Mouse (Mus musculus) spleen, postnatal 10 days (tissue): Measurements from ENCODE around the gene Nfya.
"Not testable (repeated sequence)": the region's sequence is repeated elsewhere in the genome, so short reads cannot be mapped to it uniquely, and the experiment has no call there.

Source experiments
- DNase-seq, 2 experiments: peaks; one replicate each; pipeline ENCODE4 v3.0.0; 2021 to 2022; ENCODE audit warnings: low spot score in 2 of 2

Nfya gene

DNA sequence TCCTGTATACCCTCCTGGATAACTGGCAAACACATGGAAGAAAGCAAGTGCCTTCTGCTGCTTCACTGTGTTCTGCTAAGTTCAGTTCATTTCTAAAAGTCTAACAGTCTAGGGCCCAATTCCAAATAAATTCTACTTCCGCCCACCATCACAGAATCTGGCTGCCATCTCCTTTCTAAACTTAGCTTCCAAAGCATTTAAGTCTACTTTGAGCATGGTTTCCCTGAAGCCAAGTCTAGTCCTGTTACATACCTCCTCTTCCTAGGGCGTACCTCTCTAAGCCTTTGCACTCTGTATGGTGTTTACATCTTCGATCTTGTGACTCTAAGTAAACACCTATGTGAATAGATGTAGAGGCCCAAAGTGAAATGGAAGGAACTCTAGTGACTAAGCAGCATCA is 17.1 kb downstream of the Nfya start:
- DNase-seq = no peak

DNA sequence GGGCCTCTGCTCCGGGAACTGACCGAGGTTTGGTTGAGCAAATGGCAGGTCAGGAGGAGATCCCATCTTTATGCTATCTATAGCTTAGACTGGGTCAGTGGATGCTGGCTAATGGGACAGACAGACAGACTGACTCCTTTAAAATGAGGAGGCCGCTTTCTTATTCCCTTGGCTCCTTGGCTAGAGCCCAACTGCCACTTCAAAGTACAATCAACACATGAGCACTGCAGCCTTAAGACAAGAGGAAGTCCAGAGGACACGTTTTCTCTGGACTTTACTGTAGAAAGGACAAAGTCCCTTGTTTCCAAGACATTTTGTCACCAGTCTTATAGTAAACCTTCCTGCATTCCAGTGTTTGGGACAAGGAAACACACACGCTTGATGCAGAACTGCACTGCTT is 18.3 kb downstream of the Nfya start:
- DNase-seq = no peak

DNA sequence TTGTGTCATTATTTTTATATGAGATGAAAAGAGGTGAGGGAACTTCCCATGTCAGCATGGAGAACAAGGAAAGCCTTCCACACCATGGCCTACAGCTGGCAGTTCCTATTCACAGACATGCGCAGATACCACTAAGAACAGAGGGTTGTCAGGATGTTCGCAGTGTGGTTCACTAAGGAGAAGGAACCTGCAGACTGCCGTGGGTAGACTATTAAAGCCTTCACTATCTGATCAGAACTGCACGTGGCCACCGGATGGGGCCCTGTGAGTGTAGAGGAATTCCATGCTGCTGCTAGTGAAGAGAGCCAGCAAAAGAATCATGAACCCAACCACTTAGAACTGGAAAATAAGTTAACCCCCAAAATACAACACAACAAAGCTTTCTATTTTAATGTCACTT is 20.3 kb downstream of the Nfya start:
- DNase-seq = no peak

DNA sequence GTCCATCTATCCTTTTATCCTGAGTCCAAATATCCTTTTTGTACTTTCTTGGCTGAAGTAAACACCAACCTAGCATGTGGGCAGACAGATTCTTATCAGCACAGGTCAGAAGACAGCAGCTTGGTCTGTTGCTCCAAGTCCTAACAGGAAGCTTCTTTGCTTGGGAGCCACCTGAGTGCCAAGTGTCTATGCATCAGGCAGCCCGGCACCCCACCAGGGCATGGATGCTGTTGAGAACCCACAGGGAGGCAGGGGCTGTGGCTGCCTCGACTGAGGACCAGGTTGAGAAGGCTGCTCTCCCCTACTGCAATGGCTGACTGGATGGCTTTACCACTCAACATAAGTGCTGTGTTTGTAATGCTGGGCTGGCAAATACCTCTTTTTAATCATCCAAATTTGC is 21.0 kb downstream of the Nfya start:
- no peak for DNase-seq

DNA sequence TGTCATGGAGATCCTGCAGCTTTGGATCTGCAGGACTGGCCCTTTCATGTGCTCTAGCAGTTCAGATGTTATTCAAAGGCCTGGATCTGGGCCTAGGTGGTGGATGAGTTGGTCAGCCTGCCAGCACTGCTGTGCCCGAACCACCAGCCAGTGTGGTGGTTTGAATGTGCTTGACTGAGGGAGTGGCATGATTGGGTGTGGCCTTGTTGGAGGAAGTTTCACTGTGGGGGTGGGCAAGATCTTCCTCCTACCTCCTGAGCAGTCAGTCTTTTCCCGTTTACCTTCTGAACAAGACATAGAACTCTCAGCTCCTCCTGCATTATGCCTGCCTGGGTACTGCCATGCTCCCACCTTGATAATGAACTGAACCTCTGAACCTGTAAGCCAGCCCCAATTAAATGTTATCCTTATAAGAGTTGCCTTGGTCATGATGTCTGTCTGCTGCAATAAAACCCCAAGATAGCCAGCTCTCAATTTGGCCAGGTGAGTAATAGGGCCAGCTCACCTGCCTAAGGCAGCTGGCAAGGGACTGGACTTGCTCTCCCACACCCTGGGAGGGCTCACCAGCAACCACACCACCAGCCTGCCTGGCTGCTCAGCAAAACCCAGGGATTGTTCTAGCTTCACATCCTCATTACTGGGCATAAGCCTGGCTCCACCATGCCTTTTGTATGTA is 23.8 kb downstream of the Nfya start:
- DNase-seq = no peak

DNA sequence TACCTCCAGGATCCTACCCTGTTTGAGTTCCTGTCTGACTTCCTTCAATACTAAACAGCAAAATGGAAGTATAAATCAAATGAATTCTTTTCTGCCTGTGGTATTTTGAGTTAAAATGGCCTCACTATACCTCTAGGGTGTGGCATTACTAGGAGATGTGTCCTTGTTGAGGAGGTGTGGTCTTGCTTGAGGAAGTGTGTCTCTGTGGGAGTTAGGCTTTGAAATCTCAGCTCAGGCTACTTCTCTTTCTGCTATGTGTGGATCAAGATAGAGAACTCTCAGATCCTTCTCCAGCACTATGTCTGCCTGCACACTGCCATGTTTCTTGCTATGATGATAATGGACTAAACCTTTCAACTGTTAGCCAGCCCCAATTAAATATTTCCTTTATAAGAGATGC is 30.7 kb downstream of the Nfya start:
- no peak for DNase-seq

DNA sequence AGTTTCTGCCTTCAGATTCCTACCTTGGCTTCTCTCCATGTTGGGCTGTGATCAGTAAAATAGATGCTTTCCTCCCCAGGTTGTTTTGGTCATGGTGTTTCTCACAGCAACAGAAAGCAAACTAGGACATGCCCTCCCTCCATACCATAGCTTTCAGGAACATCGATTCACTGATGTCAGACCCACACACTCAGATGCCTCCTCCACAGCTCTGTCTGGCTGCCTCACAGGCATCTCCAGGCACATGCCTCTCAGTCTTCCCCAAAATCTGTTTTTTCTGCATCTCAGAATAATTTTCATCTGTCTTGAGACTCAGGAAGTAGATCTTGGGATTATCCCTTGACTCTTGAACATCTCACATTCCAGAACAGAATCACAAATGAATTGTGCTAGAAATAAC is 33.6 kb downstream of the Nfya start:
- no peak for DNase-seq

DNA sequence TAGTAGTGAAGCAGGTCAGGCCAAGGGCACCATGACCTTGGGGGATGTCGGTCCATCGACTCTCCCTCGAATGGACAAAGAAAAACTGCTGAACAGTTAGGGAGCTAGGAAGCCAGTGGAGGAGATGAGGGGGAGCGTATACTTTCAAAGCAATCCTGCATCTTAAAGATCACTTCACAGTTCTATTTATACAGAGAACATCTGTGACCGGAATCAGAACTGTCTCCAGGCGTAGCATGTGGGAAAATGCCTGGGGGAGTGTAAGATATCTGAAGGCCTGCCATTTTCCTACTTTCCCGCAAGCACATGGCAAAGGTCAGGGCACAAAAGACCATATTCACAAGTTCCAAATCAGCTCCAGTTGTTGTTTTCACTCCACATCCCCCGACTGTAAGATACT is 36.7 kb downstream of the Nfya start:
- DNase-seq = no peak

DNA sequence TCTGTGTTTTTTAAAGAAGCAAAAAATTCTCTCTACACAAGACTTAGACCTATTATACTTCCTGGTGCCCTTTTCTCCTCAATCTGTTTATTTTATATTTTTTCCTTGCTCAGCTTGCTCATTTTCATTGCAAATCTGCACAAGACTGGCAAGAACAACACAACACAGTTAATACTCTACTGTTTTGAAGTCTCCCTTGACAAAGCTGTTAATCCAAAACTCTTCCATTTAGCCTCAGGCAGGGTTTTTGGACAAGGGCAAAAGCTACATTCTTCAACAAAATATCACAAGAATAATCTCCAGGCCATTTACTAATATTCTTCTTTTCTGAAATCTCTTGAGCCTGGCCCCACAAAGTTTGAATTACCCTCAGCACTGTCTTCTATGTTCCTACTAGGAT is 38.1 kb downstream of the Nfya start:
- no peak for DNase-seq

DNA sequence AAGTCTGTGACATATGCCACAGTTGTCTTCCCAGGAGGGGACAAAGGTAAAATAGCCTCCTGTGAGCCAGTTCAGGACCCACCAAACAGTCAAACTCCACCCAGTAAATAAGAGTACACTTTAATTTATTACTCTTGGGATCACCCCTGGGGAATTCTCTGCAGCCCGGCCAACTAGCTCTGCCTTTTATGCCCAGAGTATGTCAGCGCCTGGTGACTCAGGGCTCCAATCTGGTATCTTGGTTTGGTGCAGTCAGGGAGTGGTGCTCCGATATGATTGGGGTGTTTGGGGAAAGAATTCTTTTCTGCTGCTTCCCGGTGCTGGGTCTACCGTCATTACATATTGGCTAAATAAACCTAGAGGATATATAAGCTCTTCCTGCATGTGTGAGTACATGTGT is 42.9 kb downstream of the Nfya start:
- DNase-seq = no peak

DNA sequence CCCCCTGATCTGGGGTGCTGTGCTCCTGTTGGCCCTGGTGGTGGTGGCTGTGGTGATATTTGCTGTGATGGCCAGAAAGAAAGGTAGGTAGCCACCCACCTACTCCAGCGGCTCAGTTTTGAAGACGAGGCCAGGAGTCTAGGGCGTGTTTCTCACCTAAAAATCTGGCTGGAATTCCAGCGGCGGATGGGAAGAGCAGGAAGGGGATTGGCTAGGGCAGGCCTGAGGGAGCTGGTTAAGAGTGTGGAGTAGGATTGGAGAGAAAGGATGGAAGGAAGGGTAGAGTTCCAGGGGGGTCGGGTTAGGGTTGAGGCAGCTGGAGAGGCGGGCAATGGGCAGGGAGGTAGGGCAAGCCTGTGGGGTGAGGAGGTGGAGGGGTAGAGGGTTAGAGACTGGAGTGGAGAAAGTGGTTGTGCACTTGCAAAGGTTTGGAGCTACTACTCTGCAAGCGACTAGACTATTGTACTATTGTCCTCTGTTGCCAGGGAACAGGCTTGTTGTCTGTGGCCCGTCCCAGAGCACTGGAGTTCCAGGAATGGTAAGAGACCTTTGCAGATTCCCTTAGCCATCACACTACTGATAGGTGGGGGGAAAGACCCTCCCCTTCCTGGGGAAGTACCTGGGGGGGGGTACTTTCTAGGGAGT is 44.1 kb downstream of the Nfya start:
- DNase-seq = no peak

DNA sequence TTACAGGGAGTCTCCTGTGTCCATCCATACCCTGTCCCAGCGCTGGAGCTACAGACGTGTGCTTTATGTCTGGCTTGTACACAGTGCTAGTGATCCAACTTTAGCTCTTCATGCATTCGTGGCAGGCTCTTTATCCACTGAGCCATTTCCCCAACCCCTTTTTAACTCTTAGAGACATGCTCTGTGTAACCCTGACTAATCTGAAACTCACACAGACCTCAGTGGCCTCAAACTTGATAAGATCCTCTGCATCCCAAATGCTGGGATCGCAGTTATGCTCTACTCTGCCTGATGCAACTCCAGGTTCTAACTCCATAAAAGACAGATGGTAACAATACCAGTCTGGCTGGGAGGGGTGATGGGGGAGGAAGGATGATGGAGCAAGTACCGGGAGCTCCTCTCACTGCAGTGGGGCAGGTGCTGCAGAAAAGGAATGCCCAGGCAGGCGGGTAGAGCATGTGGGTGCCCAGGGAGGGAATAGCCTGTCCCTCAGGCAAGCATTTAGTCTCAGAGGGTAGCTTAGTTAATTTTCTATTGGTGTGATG is 46.2 kb downstream of the Nfya start:
- no peak for DNase-seq

DNA sequence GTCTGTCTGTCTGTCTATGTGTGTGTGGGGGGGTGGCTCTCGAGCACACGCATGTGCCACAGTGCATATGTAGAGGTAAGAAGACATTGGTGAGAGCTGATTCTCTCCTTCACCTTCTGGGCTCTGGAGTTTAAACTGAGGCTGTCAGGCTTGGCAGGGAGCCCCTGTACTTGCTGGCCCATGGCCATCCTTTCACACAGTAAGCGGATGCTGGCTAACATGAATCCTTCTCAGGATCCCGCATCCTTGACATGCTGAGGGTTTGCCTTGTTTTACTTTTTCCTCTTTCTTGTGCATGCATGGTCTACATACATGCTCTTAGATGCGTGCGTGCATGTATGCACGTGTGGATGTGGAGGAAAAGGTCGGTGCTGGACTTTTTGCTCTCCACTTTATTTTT is 46.7 kb downstream of the Nfya start:
- no peak for DNase-seq

DNA sequence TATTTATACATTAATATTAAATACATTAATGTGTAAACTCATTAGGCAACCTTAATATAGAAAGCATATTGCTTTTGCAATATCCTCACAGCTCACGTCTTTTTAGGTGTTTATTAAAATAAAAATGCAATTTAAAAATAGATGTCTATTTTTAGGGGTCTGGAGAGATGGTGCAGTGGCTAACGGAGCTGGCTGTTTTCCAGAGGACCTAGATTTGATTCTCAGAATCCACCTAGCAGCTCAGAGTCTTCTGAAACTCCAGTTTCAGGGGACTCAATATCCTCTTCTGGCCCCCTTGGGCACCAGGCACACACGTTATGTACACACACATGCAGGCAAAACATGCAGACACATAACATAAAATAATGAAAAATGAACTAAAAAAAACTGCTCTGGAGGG is 47.4 kb downstream of the Nfya start:
- no peak for DNase-seq

DNA sequence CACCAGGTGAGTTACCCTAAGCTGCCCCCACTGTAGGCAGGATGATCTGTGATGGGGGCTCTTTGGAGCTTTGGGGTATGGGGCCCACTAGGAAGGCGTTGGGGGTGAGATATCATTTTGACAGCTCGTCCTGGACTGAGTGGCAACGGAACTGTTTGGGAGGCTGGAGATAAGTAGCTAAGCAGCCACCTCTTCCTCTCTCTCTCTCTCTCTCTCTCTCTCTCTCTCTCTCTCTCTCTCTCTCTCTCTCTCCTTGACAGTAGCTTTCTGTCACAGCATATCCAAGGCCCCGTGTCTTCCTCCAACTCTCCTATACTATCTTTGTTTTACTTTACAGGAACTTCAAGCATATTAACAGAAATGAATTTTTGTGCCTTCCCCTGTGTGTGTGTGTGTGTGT is 49.2 kb downstream of the Nfya start:
- DNase-seq = no peak

DNA sequence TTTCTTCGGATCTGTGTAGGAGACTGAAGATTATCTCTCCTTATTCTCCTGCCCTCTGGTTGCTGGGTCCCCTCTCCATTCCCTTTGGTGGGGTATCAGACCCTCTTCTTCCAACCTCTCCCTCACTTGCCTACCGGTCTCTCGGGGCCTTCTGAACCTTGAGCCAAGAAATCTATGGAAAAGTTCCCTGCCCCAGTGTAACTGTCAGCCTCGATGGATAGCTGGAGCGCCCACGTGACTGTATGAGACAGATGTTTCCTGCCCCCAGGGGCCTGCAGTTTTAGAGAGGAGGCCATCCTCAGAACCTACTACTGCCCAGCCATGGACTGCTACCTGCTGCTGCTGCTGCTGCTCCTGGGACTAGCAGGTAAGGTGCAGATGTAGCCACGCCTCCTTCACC is 50.1 kb downstream of the Nfya start, which contains the start of gene Treml1:
Treml1 (plus strand) TSS at position 301 of the 400 bp plus-strand sequence.
- no peak for DNase-seq

DNA sequence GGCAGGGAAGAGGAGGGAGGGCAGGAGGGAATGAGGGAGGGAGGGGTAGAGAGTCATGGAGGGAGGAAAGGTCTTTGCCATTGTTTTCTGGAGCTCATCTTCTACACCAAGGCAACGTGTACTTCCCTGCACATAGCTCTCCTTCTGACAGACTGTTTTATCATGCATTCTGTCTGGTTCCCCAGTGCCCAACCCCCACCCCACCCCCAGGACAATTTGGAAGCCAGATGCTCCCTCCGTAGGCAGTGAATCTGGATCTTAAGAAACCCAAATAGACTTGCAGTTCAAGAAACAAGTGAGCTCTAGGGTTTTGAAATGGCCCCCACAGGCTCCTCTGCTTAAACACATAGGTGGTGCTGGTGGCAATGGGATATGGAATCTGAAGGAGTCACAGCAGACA is 51.8 kb downstream of the Nfya start:
- no peak for DNase-seq

DNA sequence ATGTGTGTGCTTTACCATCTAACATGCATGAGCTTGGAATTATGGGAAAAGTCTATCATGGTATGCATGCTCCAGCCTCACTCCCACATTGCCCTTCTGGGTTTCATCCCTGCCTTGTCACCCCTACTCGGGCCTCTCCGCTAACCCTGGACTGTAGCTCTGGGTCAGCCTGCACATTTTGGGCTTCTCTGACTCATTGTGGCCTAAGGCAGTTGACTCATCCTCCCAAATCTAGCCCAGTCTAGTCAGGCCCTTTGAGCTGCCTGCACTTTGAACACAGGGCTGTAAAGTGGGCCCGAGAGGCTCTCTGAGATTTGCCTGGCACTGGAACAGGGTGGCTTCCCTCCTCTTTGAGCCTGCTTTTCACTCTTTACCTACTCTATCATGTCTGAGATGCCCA is 53.9 kb downstream of the Nfya start:
- no peak for DNase-seq

DNA sequence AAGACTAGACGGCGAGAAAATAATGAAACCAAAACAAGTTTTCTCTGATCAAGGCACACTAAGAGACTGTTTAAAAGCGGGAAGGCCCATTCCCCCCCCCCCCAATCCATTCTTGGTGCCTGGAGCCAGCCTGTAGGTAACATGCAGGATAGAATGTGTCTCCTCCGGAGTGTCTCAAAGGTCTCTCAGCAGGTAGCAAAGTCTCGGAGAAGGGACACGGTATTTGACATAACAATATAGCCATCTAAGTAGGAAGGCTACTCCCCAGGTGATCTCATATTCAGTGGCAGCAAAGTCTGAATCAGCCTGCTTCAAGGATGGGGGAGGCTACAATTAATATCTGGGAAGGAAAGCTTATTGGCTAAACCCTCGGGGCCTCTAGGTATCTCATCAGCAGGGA is 56.7 kb downstream of the Nfya start:
- not testable (repeated sequence) for DNase-seq

DNA sequence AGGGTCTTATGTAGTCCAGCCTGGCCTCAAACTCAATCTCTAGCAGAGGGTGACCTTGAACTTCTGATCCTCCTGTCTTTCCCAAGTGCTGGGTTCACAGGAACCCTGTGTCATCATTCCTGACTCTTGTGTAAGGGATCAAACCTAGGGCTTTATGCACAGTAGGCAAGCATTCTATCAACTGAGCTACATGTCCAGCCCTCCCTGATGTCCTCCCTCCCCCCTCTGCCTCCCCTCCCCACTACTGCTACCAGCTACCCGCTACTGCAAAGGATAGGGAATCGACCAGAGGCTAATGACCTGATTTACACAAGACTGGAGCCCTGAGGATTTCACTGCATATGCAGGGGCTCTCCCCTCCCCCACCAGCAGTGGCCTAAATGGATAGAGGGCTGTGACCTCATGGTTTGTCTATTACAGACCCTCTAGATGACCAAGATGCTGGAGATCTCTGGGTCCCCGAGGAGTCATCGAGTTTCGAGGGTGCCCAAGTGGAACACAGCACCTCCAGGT is 59.0 kb downstream of the Nfya start:
- no peak for DNase-seq

DNA sequence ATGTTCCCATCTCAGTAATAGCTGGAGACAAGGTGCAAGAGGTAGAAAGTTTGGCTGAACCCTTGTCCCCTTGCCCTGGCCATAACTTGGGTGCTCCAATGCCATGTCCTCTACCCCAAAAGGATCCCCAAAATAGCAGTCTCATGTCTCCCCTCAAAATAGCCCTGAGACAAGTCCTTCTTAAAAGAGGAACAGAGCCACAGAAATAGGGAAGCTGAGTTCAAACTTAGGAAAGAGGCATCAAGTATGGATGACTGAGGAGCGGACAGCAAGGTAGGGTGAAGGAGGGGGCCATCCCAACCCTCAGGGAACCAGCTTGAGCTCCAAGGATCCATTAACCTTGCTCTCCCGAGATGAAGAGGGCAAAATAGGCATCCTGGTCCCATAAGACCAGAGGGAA is 62.4 kb downstream of the Nfya start:
- no peak for DNase-seq

DNA sequence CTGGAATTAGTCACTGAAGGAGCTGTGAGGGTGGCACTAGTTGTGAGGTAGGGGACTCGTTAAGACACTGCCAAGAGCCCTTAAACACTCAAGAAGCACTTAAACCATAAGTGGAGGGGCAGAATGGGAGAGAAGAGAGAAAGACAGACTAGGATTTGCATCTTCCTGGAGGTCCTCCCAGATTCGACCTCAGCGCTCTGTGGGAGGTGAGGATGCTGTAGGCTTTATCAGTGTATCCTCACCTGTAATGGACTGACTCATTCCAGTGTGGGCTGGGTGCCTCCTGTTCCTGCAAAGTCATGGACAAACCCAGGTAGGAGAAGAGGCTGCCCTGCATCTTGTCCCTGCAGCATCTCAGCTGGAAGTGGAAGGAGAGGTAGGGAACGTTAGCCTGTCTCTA is 62.9 kb downstream of the Nfya start:
- no peak for DNase-seq

DNA sequence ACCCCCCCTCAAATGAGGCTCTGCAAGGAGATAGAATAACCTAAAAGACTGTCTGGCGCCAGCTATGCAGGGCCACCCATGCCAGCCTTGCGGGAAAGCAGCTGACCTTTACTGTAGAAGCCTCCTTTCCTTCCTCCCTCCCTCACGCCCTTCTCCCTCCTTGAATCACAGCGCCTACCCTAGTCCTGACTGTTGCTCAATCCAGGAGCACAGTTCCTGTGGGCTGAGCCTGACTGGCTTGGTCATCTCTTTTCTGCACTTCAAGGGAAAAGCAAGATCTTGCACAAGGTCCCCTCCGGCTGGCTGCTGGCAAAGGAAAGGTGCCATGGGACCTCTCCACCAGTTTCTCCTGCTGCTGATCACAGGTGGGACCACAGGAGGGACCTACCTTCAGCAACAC is 63.5 kb downstream of the Nfya start, which contains the start of gene Trem2:
Trem2 (plus strand) TSS at position 171 of the 400 bp plus-strand sequence.
- no peak for DNase-seq
